Mouse (Mus musculus) regulatory T cell (primary cell): ENCODE data around the gene Cd200r2.
"Not testable (repeated sequence)": the region's sequence is repeated elsewhere in the genome, so short reads cannot be mapped to it uniquely, and the experiment has no call there.

Source experiments
- in situ Hi-C: fragments of 300-600 bp; cut with MboI, MseI; formaldehyde crosslinking; loops from one replicate; pipeline ENCODE4 v1.15.1; 2025; ENCODE audit warnings: high pct_unique_total_duplicates

The Cd200r2 gene

DNA sequence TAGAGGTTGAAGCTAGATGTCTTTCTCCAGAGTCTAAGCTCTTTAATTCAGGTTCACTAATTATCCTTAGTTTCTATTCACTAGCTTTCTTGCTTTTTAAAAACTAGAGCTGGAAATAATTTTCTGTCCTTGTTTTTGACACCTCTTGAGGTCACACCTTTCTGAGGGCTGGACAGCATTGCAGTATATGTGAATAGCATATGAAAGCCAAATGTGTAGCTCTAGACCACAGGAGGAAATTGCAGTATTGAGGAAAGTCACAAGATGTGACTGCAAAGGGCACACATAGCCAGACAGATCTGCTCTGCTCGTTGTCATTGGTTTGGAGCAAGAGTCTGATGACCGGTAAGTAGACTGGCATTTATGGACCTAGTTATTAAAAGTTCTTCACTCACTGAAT, at the start of gene Cd200r2:
TSS of gene Cd200r2 (plus strand) at position 301 of the 400 bp plus-strand sequence.
- in situ Hi-C loops: no loop called here

DNA sequence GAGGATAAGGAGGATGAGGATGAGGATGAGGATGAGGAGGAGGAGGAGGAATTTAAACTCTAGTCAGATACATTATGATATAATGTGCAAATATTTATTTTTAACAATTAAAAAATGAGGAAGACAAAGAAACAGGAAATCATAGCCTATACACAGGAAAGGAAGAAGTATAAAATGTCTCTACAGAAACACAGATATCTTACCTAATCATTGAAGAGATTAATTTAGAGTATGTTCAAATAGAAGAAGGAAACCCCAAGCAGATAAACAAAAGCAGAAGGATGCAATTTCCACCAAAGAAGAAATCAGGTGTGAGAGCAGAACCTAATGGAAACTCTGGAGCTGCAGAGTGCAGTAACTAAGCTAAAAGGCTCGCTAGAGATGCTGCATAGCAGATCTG, 48.9 kb upstream of the Cd200r2 start:
- in situ Hi-C loops: no loop called here

DNA sequence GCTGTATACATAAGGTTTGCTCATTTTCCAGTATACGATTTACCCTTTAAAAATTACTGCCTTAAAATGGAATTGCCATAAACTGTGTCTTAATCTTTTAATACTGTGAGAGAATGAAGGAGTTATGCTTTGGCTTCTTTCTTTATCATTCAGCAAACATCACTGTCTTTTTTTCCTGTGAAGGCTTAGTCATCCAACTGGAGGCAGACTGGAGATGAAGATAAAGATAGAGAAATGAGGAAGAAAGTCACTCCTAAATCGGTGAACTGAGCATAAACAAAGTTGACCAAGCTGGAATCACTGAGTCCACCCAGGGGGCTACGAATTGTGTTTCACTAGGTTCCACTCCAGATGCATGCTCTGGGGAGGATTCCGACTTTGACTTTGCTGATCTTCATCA, 46.4 kb upstream of the Cd200r2 start:
- in situ Hi-C loops: no loop called here

DNA sequence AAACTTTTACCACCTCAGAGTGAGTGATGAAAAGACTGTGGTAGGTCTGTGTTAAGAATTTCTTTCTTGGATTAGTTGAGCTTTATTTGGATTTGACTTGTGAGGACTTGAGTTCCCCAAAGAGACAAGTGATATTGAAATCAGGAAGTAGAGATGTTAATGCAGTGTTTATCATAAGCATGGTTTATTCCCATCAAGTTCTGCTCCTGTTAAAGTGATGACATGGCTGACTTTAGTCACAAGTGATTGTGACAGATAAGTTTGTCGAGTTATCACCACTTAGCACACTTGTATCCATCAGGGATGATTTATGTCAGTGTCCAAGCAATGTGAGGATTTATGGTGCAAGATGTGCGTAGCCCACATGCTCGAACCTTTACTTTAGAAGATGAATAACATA, 34.6 kb upstream of the Cd200r2 start:
- in situ Hi-C loops: no loop called here

DNA sequence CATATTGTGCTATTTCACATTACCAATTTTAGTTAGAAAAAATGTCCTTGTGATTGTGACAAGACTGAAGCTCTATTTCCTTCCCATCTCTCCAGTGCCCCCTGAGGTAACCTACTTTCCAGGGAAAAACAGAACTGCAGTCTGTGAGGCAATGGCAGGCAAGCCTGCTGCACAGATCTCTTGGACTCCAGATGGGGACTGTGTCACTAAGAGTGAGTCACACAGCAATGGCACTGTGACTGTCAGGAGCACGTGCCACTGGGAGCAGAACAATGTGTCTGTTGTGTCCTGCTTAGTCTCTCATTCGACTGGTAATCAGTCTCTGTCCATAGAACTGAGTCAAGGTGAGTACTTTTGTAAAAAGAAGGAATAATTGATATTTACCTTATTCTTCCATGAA, 33.7 kb upstream of the Cd200r2 start:
- in situ Hi-C loops: not testable (repeated sequence)

DNA sequence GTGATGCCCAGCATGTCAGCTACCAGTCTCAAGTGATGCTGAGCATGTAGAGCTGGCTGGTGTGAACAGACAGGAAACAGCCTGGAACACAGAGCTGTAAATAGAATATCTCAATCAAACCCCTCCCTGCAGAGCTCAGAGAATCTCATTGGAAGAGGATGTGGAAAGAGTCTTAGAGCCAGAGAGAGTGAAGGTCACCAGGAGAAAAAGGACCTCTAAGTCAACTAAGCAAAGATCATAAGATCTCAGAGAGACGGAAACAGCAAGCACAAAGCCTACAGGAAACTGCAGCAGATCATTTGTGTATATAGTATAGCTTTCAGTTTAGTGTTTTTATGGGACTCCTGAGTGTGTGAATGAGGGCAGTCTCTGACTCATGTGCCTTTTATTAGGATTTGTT, 8.3 kb downstream of the Cd200r2 start:
- in situ Hi-C loops: no loop called here

DNA sequence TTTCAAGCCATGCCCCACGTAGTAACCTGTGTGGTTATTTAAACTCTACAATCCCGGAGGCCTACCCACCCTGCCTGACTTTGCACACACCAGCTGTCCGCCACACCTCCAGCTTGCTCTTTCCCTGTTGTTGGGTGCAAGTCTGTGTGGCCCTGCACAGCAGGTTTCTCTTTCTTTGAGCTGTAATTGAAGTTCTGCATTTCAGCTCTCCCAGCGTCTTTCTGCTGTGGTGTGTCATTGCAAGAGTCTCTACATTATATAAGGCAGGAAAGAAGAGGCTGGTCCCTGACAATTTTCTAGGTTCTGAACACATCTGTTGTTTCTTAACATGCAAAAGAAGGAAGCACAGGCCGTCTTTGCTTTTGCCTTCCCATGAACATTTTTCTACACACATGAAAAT, 9.7 kb downstream of the Cd200r2 start:
- in situ Hi-C loops: no loop called here

DNA sequence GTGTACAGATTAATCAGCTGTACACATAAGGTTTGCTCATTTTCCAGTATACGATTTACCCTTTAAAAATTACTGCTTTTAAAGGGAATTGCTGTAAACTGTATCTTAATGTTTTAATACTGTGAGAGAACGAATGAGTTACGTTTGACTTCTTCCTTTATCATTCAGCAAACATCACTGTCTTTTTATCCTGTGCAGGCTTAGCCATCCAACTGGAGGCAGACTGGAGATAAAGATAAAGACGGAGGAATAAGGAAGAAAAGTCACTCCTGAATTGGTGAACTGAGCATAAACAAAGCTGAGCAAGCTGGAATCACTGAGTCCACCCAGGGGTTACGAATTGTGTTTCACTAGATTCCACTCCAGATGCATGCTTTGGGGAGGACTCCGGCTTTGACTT, 10.7 kb downstream of the Cd200r2 start:
- in situ Hi-C loops: no loop called here

DNA sequence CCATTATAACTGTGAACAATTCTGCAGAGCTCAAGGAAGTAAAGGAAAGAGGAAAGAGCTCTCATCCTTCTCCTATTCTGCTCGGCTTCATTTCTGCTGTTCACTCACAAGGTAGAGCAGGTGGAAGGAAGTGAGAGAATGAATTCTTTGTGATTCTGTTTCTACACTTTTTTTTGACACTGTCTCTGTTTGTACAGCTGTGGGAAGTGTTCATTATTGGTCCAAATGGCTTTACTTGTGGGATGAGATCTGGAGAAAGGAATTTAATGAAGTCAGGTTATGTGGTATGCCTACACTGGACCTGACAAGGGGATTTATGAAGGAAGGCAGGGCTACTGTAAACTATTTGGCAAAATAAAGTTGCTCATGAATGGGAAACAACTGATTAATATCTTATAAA, 23.9 kb downstream of the Cd200r2 start:
- in situ Hi-C loops: no loop called here

DNA sequence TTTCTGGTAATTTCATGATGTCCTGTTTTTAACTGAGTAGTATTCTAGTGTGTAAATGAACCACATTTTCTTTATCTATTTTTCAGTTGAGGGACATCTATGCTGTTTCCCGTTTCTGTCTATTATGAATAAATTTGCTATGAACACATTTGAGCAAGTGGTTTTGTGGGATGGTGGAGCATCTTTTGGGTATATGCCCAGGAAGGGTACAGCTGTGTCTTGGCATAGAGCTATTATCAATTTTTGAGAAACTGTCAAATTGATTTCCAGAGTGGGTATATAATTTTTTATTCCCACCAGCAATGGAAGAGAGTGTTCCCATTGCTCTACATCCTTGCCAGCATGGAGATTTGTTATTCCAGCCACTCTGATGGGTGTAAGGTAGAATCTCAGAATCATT, 65.1 kb downstream of the Cd200r2 start:
- in situ Hi-C loops: no loop called here

DNA sequence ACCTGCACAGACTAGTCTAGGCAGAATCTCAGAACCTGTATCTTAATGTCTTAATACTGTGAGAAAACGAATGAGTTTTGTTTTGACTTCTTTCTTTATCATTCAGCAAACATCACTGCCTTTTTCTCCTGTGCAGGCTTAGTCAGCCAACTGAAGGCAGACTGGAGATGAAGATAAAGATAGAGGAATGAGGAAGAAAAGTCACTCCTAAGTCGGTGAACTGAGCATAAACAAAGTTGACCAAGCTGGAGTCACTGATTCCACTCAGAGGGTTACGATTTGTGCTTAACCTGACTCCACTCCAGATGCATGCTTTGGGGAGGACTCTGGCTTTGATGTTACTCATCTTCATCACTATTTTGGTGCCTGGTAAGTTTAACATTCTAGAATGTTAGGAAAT, 76.6 kb downstream of the Cd200r2 start, which contains the start of gene Cd200r3:
TSS of gene Cd200r3 (plus strand) at position 211 of the 400 bp plus-strand sequence.
- in situ Hi-C loops: no loop called here

DNA sequence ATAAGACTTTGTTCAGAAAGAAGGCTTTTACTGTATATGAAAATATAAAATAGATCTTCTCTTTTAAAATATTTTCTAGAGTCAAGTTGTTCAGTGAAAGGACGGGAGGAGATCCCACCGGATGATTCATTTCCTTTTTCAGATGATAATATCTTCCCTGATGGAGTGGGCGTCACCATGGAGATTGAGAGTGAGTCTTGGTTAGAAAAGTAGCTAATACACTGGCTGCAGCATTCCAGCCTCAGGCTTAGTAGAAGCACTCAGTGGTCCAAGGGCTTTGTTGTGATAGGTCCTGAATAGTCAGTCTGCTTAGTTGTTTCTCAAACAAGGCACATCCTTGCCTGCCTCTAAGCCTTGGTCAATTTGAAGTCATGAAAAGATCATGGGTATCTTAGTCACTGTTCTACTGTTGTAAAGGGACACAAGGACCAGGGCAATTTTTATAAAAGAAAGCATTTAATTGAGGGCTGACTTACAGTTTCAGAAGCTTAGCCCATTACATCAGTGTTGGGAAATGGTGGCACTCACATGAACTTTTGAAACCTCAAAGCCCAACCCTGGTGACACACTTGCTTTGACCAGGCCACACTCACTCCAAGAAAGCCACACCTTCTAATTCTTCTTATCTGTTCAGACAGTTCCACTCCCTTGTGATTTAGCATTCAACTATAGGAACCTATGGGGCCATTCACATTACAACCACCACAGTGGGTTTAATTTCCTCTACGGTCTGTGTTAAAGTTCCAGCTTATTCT, 84.6 kb downstream of the Cd200r2 start:
- in situ Hi-C loops: no loop called here

DNA sequence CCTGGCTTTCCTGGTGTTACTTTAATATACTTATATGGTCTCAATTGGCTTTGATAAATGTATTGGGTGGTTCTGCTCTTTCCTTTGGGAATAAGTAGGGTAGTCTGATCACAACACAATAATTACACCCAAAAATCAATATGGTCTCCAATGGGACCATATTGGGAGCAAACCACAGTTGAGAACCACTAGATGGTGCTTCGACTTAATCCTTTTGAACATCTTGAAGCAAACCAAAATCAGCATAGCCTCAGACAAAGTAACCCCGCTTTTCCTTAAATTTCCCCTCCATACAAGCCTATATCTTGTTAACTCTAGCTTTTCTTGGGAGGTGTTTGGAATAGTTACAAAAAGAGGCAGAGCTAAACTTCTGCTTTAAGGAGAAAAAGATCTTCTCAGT, 95.4 kb downstream of the Cd200r2 start:
- in situ Hi-C loops: no loop called here

DNA sequence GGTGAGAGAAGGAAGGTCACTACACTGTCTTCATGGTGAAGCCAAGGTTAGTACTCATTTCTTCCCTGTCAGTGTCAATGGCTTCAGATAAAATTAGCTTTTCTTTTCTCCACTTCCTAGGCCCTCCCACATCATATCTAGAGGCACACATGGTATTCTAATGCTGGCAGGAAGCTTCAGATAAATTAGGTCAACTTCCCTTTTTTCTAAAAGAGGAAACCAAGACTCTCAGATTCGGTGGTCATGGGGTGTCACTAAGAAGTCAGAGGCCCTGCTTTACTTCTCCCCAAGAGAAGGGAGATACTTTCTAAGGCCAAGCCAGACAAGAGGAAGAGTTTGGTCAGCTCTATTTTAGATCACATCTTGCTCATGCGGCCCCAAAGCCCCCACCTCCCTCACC, 95.9 kb downstream of the Cd200r2 start:
- in situ Hi-C loops: no loop called here

DNA sequence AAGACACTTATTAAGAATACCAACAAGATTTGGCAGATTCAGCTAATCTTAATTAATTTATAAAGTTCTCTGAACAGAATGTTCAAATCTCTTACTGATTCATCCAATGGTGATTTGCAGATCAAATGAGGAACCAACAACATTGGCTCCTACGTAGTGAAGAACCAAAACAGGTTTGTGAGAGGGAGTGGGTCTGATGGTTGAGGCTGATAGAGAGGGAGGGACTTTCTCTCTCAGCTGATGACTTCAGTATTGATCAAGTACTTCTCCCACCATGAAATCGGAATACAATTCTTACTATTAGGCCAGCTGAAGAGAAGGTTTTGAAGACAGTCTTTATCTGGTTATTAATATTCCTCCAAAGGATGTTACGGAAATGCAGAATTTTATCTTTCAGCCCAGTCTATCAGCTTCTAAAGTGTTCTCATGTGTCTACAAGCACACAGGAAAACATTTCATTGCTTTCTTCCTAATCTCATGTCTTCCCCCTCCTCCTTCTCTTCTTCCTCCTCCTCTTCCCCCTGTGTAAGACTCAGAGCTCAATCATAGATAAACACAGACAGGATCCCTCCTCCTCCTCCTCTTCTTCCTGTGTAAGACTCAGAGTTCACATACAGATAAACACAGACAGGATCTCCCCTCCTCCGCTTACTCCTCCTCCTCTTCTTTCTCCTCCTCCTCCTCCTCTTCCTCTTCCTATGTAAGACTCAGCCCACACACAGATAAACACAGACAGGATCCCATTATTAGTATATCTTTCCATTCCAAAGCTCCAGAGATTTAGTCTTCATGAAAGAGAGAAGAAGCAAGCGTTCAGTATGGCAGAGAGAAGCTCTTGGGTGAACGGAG, 97.9 kb downstream of the Cd200r2 start:
- in situ Hi-C loops: no loop called here

DNA sequence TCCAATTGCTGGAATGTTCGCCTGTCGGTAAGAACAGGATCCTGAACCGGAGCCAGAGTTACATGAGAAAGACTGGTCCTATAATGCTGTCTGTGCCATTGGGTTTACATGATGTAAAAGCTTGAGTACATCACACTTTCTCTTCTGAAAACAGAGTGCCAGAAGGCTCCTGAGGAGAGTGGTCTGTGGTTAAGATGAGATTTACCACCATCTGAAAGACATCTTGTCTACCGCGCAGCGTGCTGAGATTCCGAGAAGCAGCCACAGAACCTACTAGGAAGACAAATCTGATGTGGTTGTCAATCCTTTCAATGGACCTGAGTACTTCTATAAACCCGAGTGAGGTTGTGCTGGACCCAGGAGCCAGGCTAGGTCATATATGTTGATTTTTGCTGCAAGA, 98.5 kb downstream of the Cd200r2 start:
- in situ Hi-C loops: no loop called here
